Mouse (Mus musculus): ENCODE results near the gene Nkd2. TPM values are rescaled to one million over a fixed set of nuclear protein-coding genes. Genes with fewer than 3 reads are reported as not detected.
A peak's percentile ranks its signal among the peaks of the same experiment; 100 is the strongest.

Gene Nkd2
- total RNA-seq, 2 experiments from 2014 or later = 2.8 to 3.0 TPM

GRCm38 (mm10) chr13:73818921-73819320 is 28.5 kb downstream of the Nkd2 start:
- no peak for DNase-seq

- DNase-seq = no peak
These were observed 31.1 kb downstream of the Nkd2 start for GRCm38 (mm10) chr13:73816338-73816737.

- no peak for DNase-seq
These were observed 33.2 kb downstream of the Nkd2 start for GRCm38 (mm10) chr13:73814181-73814580.

GRCm38 (mm10) chr13:73812936-73813335 is 34.5 kb downstream of the Nkd2 start:
- no peak for DNase-seq

- no peak for DNase-seq
These were observed 42.5 kb downstream of the Nkd2 start for GRCm38 (mm10) chr13:73804914-73805313.

- peak; percentile 80 for DNase-seq
These were observed 43.8 kb downstream of the Nkd2 start for GRCm38 (mm10) chr13:73803450-73804178.

- DNase-seq = peak; percentile 28
These were observed 48.3 kb downstream of the Nkd2 start for GRCm38 (mm10) chr13:73799110-73799509.

GRCm38 (mm10) chr13:73793171-73793570 is 54.3 kb downstream of the Nkd2 start:
- no peak for DNase-seq

GRCm38 (mm10) chr13:73792176-73792575 is 55.3 kb downstream of the Nkd2 start:
- DNase-seq = peak; percentile 51

GRCm38 (mm10) chr13:73782486-73782885 is 64.9 kb downstream of the Nkd2 start:
- DNase-seq = no peak

- DNase-seq = no peak
These were observed 69.9 kb downstream of the Nkd2 start for GRCm38 (mm10) chr13:73777578-73777977.

GRCm38 (mm10) chr13:73775786-73776185 is 71.6 kb downstream of the Nkd2 start:
- DNase-seq = peak; percentile 39

GRCm38 (mm10) chr13:73773519-73774205 is 73.8 kb downstream of the Nkd2 start:
- peak; percentile 76 for DNase-seq

GRCm38 (mm10) chr13:73772655-73773054 is 74.8 kb downstream of the Nkd2 start:
- no peak for DNase-seq

- peak; percentile 32 for DNase-seq
These were observed 76.3 kb downstream of the Nkd2 start for GRCm38 (mm10) chr13:73771131-73771530.

- peak; percentile 35 for DNase-seq
These were observed 77.3 kb downstream of the Nkd2 start for GRCm38 (mm10) chr13:73769916-73770682.

Other genes starting within 250 kb of the Nkd2 start
- gene Clptm1l, start 243.6 kb downstream of the Nkd2 start, total RNA-seq (2021) = 100 to 1,000 TPM; 110 to 111 TPM
- gene Tert, start 220.7 kb downstream of the Nkd2 start, total RNA-seq (2021) = 1 to 10 TPM; 3.2 to 7.8 TPM
- gene Slc6a18, start 169.6 kb downstream of the Nkd2 start, total RNA-seq (2021) = not detected
- under 1 TPM; 0.79 to 0.84 TPM for gene Slc6a19, start 142.8 kb downstream of the Nkd2 start, total RNA-seq (2021)
- gene Slc12a7, start 114.5 kb downstream of the Nkd2 start, total RNA-seq (2021) = 10 to 100 TPM; 33.1 to 43.1 TPM
- 1 to 10 TPM; 3.0 to 3.8 TPM for gene Trip13, start 90.2 kb upstream of the Nkd2 start, total RNA-seq (2021)
- gene Brd9, start 90.2 kb upstream of the Nkd2 start, total RNA-seq (2021) = 10 to 100 TPM; 25.0 to 36.8 TPM
- gene Zdhhc11, start 116.2 kb upstream of the Nkd2 start, total RNA-seq (2021) = not detected
- gene Tppp, start 161.8 kb upstream of the Nkd2 start, total RNA-seq (2021) = 10 to 100 TPM in 1 of 2 experiments, 1 to 10 TPM in 1; 8.3 to 13.4 TPM
- gene Cep72, start 214.7 kb upstream of the Nkd2 start, total RNA-seq (2021) = 1 to 10 TPM; 3.7 to 5.1 TPM

Measured in adrenal gland, postnatal 10 days (tissue).